Mouse (Mus musculus): ENCODE data around the gene Eln. TPM values are rescaled to one million over a fixed set of nuclear protein-coding genes. Genes with fewer than 3 reads are reported as not detected.

Gene Eln
- polyA plus RNA-seq (2012; rRNA removed), result 16.8 and 18.3 TPM in 2 replicates

DNA sequence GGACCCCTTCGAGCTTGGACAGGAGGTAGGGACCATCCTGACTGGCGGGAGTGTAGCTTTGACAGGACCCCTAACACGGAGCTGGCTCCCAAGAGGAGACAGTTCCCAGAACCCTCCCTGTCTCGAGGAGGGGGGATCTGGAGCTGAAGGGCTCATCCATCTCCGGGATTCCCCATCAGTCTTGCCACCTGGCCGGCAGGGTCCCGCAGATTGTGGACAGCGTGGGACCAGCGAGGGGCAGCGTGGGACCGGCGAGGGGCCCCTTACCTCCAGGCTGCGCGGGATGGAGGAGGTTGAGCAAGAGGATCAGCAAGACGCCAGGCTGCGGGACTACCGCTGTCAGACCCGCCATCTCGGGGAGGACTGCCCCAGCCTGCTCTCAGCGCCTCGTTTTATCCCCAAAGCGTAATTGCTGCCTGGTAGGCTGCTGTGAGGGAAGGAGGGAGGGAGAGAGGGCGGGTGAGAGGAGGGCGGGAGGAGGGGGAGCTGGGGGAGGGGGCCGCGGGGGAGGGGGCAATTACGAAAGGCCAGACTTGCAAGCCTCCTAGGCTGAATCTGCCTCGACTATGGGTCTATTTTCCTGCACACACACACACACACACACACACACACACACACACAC is at the start of gene Eln:
TSS of gene Eln (minus strand) at position 434 of the 622 bp plus-strand sequence.

GRCm38 (mm10) chr5:134688086-134688717 is 58.9 kb downstream of the Eln start, which contains the start of gene Limk1:
Limk1 (minus strand) TSS chr5:134688598.

Other genes starting within 250 kb of the Eln start
- 1.2 and 1.4 TPM in 2 replicates for gene Clip2, start 194.9 kb downstream of the Eln start, polyA plus RNA-seq (2012; rRNA removed)
- not detected in 2 replicates for gene Syna, start 187.2 kb downstream of the Eln start, polyA plus RNA-seq (2012; rRNA removed)
- 55.4 and 55.9 TPM in 2 replicates for gene Rfc2, start 166.0 kb downstream of the Eln start, polyA plus RNA-seq (2012; rRNA removed)
- 1.6 and 1.8 TPM in 2 replicates for gene Lat2, start 132.3 kb downstream of the Eln start, polyA plus RNA-seq (2012; rRNA removed)
- 97.7 and 103 TPM in 2 replicates for gene Eif4h, start 107.8 kb downstream of the Eln start, polyA plus RNA-seq (2012; rRNA removed)
- 2.8 and 3.3 TPM in 2 replicates for gene Limk1, start 58.7 kb downstream of the Eln start, polyA plus RNA-seq (2012; rRNA removed)
- 0.04 TPM in 1 of 2 replicates, not detected in the other for gene Tmem270, start 159.4 kb upstream of the Eln start, polyA plus RNA-seq (2012; rRNA removed)
- 72.8 and 89.4 TPM in 2 replicates for gene Cldn13, start 168.2 kb upstream of the Eln start, polyA plus RNA-seq (2012; rRNA removed)
- 11.7 and 14.0 TPM in 2 replicates for gene Mettl27, start 185.0 kb upstream of the Eln start, polyA plus RNA-seq (2012; rRNA removed)
- gene Cldn4, start 199.6 kb upstream of the Eln start, polyA plus RNA-seq (2012; rRNA removed), result 0.77 and 0.88 TPM in 2 replicates
- gene Cldn3, start 238.9 kb upstream of the Eln start, polyA plus RNA-seq (2012; rRNA removed), result 4.7 and 6.8 TPM in 2 replicates

All from liver, embryonic 18 days (tissue).